Mouse (Mus musculus) testis, postnatal 14 days (tissue): ENCODE data around the gene Smchd1.
"Not testable (repeated sequence)": the region's sequence is repeated elsewhere in the genome, so short reads cannot be mapped to it uniquely, and the experiment has no call there.

ENCODE experiments used
- DNase-seq: peaks from one replicate; pipeline ENCODE4 v3.0.0; 2021; ENCODE audit warnings: low spot score

Smchd1 gene

DNA sequence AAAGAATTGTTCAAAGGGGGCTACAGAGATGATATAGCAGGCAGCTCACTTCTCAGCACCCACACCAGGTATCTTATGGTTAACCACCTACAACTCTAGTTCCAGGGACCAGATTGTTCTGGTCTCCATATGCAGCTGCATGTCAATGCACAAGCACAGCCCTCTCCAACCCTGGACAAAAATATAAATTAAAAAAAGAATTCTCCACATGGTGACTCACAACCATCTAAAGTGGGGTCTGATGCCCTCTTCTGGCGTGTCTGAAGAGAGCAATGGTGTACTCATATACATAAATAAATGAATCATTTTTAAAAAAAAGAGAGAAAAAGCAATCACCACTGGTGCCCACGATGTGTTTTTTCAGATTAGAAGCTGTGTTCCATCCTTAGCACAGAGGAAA is 30.4 kb downstream of the Smchd1 start:
- no peak for DNase-seq

DNA sequence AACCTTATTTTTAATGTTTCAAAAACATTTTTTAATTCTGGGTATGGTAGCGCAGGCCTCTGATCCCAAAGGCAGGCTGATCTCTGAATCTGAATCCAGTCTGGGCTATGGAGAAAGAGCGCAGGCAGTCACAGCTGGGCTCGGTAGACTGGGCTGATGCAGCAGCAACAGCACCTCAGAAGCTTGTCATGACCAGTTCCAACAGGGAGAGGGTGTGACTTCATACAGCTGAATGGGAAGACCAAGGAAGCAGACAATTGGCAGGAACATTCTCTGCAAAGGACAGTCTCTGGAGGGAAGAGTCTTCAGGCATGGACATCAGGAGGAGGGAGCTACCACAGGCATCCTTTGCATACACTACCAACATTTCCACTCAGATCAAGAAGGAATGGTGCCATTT is 31.0 kb downstream of the Smchd1 start:
- no peak for DNase-seq

DNA sequence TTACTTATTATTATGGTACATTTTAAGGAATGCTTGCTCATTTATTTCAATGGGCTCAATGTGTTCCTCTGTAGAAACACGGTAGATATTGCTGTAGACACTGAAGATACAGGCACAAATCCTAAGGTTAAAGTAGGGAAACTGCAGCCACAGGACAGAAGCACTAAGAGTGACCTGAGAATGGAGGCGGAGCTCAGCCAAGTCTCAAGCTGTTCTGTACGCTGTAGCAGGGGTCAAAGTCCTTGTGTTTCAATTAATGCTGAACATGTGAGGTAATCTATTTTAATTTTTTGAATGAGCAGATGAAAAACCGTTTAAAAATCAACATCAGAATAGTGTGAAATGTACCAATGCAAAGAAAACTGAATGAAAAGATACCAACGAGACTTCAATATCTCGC is 31.9 kb downstream of the Smchd1 start:
- DNase-seq = no peak

DNA sequence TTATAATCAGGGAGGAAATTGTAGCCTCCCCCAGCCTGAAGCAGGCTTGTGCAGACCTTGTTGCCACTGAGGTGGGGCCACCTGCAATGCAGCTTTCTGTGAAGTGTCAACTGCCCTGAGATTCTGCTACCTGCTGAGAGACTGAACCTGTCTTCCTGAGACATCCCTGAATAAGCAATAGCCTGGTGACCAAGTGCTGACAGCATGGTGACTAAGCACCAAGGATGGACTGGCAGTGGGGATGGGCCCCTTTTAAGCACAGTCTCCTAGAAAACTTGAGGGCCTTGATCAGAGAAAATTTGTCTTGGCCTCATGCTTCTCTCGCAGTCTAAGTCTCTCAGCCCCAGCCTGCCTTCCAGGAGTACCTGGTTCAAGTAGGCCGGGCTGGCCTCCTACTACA is 52.6 kb downstream of the Smchd1 start:
- DNase-seq = not testable (repeated sequence)

DNA sequence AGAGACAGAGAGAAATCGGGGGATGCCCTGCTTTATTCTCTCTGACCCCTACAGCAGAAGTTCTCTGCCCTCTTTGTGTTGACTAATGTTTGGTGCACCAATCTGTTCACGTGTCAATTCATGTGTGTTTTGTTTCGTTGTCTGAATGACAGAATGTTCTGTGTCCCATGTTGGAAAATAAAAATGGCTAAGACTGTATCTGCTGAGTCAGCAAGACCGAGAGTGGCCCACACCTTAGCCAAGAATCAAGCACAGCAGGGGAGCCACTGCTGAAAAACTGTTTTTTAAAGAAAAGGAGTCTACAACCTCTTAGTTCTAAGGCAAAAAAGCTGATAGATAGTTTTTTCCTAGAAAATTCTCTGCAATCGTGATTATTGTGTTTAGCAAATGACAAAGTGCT is 55.7 kb downstream of the Smchd1 start:
- DNase-seq = not testable (repeated sequence)

DNA sequence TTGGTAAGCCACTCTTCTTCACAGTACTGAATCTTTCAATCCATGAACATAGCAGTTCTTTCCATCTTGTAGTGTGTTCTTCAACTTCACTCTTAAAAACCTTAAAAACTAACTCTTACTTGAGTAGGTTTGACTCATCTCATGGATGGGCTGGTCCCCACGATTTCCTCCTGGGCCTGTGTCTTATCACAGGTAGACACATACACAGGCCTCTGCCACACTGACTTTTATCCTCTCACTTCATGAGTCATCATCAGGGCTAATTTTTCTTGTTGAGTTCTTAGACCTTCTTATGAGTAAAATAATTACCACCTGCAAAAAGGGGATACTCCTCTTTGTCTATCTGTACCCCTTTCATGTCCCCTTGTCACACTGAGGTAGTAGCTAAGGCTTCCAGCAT is 58.1 kb downstream of the Smchd1 start:
- DNase-seq = no peak

DNA sequence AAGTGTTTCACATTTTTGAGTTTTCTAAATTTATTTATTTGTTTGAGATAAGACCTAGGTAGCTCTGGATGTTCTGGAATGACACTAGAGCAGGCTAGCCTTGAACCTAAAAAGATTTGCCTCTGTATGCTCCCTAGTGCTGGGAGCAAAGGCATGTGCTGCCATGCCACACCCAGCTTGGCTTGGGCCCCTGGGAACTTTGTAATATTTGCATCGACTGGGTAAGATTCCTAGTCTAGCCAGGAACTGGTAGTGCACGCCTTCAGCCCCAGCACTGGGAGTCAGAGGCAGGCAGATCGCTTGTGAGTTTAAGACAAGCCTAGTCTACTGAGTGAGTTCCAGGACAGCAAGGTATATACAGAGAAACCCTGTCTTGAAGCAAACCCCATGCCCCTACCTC is 87.7 kb downstream of the Smchd1 start:
- no peak for DNase-seq

DNA sequence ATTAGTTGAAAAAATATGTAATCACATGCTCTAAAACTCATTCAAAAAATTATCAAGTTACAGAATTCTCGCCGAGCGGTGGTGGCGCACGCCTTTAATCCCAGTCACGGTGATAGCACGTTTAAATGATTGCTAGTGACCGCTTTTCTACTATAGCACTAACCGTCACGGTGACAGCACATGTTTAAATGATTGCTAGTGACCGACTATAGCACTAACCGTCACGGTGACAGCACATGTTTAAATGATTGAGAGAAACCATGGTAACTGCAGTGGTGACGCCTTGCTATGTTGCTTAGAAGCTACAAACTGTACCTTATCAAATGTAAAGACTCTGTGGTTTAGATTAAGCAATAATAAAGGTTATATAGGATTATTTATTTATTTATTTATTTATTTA is 94.8 kb downstream of the Smchd1 start:
- DNase-seq = no peak

DNA sequence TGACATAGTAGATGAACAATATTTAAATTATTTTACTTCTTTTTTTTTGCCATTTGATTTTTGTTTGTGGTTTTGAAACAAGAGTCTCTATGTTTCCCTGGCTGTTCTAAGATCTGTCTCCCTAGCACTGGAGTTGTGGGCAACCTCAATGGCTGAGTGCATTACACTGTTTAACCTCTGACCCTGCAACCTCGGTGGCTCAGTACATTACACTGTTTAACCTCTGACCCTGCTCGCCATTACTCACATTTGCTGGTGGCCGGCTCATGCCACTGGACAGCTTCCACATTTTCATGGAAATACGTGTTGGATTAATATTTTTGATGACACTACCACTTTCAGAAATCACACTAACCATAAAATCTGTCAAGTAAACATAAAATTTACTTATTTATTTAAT is 97.2 kb downstream of the Smchd1 start:
- no peak for DNase-seq

DNA sequence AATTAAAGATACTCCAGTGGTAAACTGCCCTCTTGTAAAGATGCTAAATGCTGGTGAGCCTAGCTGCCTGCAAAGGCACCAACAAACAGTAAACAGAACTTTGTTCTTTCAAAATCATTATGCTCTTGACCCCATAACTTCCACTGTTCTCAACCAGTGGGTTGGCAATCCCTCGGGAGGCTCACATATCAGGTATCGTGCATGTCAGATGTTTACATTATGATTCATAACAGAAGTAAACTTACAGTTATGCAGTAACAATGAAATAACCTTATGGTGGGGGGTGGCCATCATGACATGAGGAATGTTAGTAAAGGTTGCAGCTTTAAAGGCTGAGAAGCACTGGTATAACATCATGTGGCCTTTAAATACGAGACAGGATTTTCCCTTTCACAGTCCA is 119.6 kb downstream of the Smchd1 start:
- no peak for DNase-seq

DNA sequence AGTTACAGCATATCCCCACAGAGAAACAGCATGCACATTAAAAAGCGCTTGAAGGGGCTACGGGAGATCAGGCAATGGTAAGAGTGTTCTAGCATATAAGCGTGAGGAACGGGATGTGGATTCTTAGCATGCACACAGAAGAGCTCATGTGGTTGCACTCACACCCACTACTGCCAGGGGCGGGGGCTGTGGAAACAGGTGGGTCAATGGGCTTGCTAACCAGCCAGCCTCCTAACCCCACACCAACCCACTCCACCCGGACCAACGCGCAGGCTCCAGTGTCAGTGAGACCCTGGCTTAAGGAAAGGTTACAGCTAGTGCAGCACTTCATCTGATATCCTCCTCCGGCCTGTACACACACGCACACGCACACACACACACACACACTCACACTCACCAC is 120.9 kb downstream of the Smchd1 start:
- DNase-seq = no peak

DNA sequence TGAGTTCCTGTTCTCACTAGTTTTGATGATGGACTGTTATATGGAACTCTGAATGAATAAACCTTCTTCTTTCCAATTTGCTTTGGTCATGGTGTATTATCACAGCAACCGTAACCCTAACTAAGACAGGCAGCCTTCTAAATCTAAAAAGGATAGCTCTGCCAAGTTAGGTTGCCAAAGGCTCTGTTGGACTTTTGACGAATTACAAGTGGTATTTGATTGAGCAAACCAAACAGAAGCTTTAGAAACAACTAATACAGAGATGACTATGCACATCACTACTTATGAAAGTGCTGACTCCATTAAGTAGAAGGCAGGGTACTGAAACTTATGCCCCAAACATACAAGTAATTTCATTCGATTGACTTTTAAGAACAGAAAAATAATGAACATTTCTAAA is 127.0 kb downstream of the Smchd1 start:
- no peak for DNase-seq

DNA sequence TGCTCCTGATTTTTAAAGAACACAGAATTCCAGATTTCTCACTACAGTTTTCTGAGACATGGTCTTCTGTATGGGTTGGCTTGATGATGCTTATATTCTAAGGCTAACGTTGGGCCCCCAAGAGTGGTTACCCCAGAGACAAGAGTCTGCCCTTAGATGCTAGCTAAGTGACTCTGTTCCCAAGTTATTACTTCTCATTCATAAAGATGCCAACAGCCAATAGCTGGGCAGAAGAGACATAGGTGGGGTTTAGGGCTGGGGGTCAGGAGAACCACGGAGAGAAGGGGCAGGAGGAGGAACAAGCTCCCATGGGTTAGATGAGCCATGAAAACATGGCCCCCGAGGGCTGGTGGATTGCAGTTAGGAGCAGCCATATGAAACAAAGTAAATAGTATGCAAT is 133.1 kb downstream of the Smchd1 start:
- no peak for DNase-seq

DNA sequence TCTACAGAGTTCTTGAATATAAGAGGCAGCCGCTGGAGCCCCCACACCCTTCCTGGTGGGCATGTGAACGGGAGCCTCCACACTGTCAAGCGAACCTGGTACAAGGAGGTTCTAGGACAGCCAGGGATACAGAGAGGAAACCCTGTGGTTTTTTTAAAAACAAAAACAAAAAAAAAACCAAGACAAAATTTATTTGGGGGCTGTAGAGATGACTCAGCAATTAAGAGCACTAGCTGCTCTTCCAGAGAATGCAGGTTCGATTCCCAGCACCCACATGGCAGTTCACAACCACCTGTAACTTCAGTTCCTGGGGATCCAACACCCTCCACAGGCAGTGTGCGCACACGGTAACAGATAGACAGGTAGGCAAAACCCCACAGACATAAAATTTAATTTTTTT is 136.5 kb downstream of the Smchd1 start:
- DNase-seq = no peak

DNA sequence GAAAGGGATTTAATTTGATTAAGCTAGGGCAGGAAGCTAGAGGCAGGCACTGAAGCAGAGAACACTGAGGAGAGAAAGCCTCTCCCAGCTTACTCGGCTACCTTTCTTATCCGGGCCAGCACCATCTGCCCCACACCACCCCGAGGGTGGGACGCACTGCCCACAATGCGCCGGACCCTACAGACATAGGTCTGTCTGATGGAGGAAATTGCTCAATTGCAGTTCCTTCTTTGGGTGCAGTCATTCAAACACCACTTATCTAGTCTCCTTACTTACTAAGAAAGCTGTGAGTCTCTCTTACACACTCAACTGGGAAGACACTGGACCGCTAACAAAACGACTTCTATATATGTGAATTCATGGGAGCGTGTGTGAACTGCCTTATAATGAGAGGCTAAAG is 137.6 kb downstream of the Smchd1 start:
- DNase-seq = no peak

DNA sequence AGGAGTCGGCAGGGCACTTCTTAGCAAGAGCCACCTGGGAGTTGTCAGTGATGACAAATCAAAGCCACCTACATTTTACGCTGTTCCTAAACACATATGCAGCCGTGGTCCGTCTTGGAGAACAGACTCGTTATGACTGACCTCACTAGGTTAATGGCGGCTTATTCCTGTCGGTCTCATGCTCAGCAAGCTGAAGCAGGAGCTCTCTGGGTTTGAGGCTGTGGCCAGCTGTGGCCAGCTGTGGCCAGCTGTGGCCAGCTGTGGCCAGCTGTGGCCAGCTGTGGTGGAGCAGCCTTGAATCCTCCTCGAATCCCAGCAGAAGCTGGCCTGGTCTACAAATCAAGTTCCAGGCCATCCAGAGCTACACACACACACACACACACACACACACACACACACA is 138.7 kb downstream of the Smchd1 start:
- DNase-seq = no peak

DNA sequence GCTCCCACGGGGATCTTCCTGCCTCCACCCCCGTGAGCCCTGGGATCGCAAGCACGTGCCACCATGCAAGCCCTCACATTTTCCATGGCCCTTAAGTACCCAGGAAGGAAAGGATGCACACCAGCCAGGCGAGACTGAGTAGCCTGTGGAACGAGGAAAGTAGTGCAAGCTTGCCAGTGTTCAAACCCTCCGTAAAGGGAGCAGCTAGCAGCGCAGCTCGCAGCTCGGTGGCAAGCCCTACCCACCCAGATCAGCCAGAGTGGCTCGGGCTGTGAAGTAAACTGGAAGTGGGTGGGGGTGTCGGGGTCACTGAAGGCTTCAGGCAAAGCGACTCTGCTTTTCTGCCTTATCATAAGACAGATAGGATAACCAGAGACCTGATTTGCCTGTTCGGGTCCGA is 142.8 kb downstream of the Smchd1 start:
- DNase-seq = no peak

DNA sequence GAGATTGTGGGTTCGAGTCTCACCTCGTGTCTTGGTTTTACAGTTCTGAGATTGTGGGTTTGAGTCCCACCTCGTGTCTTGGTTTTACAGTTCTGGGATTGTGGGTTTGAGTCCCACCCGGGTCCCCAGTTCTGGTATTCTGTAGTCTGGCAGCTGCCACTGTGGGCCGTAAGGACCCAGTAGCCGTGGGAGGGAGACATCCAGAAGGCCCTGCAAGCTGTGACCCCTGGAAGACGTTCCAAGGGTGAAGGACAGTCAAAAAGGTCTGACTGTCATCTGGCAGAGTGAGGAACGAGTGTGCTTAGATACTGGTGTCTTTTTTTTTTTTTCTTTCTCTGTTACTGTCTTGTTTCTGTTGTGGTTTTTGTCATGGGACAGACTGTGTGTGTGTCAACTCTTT is 154.4 kb downstream of the Smchd1 start:
- DNase-seq = not testable (repeated sequence)

DNA sequence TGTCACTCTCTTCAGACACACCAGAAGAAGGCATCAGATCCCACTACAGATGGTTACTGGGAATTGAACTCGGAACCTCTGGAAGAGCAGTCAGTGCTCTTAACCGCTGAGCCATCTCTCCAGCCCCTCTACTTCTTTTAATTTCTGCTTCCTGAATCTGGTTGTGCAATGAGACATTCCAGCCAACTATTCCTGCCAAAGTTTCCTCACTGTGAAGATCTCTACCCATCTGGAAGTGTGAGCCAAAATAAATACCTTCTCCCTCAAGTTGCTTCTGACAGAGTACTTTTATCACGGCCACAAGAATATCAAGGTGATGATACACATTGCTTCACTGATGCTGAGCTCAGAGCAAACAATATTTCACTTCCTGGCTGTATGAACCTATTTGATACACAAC is 155.8 kb downstream of the Smchd1 start:
- no peak for DNase-seq

DNA sequence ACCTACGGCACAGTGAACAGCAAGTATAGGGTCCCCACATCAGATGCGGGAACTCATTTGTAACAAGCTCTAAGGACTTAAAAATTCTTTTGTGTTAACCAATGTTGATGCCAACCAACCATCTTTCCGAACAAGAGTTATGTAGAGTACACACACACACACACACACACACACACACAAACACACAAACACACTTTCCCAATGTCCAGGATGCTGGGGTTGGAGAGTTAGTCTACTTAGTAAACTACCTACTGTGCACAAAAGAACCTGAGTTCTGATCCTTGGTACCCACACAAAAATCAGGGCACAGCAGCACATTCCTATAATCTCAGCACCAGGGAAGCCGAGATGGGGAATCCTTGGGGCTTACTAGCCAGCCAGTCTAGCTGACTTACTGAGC is 157.6 kb downstream of the Smchd1 start:
- no peak for DNase-seq

DNA sequence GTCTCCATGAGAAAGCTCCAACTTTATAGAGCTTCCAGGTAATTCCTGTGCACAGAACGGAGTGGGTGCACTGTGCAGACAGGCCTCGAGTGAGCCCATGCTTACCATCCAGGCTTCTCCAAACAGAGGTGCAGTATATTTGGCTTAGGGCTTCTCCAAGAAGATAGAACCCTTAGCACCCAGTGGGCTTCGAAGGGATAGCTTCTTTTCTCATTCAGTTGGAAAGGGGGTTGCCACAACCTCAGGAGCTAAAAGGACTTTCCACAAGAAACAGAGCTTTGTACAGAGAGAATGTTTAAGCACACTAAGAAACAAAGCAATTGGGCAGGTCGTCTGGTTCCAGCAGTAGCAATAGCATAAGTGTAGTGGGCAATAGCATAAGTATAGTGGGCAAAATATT is 160.8 kb downstream of the Smchd1 start:
- DNase-seq = no peak

DNA sequence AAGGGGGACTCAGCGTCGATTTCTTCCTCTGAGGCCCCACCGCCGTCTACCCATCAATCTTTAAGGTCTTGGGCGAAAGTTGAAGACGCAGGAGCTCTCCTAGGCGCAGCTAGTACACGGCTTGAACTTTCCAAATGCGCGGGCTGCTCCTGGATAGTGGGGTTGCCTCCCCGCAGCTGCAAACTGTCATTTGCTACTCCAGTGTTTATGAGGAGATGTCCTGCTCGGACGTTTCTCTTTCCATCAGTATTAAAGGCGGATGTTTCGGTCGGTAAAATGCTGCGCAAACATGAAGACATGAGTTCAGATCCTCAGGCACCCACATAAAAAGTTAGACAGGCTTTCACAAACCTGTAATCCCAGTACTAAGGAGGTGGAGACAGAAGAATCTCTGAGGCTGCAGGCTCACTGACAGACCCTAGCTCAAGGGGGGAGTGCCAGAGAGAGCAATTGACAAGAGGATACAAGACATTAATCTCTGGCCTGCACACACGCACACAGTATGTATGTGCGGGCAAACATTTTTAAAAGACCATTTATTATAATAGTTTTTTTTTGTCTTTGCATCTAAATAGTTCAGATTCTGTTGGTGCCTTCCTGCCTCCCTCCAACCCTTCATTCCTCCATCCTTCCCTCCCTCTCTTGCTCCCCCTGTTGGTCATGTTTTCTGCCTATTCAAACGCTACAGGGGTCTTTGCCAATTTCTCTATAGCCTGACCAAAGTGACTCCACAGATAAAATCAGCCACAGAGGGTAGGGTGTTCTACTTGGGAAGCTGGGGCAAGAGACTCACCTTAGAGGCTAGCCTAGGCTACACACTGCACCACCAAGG is 163.6 kb downstream of the Smchd1 start, which contains the start of gene Emilin2:
Emilin2 (minus strand) TSS at position 639 of the 832 bp plus-strand sequence.
- no peak for DNase-seq

DNA sequence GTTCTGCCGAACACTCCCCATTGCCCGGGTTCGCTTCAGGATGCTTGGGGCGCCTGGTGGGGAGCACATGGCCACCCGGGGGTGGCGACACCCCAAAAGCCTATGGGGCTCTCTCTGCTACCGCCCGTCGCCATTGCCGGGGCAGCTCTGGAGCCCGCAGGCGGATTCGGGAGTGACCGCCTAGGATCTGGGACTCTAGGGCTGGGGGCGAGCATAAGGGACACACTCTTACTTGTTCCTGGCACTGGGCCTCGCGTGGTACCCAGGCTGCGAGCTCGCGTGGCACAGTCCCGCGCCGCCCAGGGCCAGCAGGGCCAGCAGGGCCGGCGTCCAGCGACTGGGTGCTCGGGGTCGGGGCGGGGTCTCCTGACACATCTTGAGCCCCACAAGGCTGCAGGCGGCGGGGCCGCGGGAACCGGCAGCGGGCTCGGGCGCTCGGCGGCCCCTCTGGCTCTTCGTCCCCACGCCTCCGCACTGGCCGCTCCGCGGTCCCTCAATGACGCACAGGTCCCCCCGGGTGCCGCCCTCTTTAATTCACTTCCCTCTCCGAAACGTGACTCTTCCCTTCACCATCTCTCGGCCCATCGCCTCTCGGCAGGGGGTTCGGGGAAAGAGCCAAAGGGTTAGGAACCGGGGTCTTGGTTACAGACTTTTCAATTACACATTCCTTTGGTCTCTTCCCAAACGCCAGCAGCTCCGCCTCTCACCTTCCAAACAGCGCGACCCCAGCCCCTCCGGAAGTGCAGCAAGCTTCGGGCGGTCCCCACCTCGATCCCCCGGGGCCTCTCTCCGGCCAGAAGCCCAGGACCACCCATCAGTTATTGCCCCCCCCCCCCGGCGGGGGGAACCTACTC is 164.4 kb downstream of the Smchd1 start:
- no peak for DNase-seq
